Mouse (Mus musculus) kidney, embryonic 14.5 days (tissue): ENCODE data around the gene Elavl4. TPM values are rescaled to one million over a fixed set of nuclear protein-coding genes. Genes with fewer than 3 reads are reported as not detected.
A peak's percentile ranks its signal among the peaks of the same experiment; 100 is the strongest.

Experiments used
- ATAC-seq: fragments of 200-750 bp; cut with Nextera tagmentation; 2 replicates; pipeline ENCODE4 v1.8.0; 2017; ENCODE audit warnings: moderate number of reproducible peaks, mild to moderate bottlenecking, moderate TSS enrichment, moderate library complexity; ENCODE audit not compliant: low FRiP score, low TSS enrichment
- H3K27ac ChIP-seq: fragments of 300-500 bp; sonication (generic); 2 replicates; pipeline ENCODE4 v1.5.1; 2014; ENCODE audit warnings: low read depth, mild to moderate bottlenecking, low read length, moderate library complexity, mixed read lengths
- H3K27me3 ChIP-seq: fragments of 300-500 bp; sonication (generic); 2 replicates; pipeline ENCODE4 v1.6.1; 2014; ENCODE audit warnings: mild to moderate bottlenecking, low read length; ENCODE audit not compliant: control insufficient read depth, insufficient read depth
- H3K36me3 ChIP-seq: fragments of 300-500 bp; sonication (generic); 2 replicates; pipeline ENCODE4 v1.6.1; 2014; ENCODE audit warnings: low read length, mixed read lengths; ENCODE audit not compliant: control insufficient read depth, insufficient read depth
- H3K4me1 ChIP-seq: fragments of 300-500 bp; sonication (generic); 2 replicates; pipeline ENCODE4 v1.6.1; 2014; ENCODE audit warnings: low read length, mixed read lengths; ENCODE audit not compliant: control insufficient read depth, insufficient read depth
- H3K4me2 ChIP-seq: fragments of 300-500 bp; sonication (generic); replicated peaks from 2 replicates; pipeline ENCODE4 v1.6.1; 2014; ENCODE audit warnings: low read depth, mild to moderate bottlenecking, low read length
- H3K4me3 ChIP-seq: fragments of 300-500 bp; sonication (generic); 2 replicates; pipeline ENCODE4 v1.5.1; 2014; ENCODE audit warnings: mild to moderate bottlenecking, low read length
- H3K9ac ChIP-seq: fragments of 300-500 bp; sonication (generic); 2 replicates; pipeline ENCODE4 v1.6.1; 2014; ENCODE audit warnings: low read depth, mild to moderate bottlenecking, low read length, moderate library complexity
- H3K9me3 ChIP-seq: fragments of 300-500 bp; sonication (generic); 2 replicates; pipeline ENCODE4 v1.6.1; 2016; ENCODE audit warnings: low read length; ENCODE audit not compliant: control insufficient read depth
- WGBS: fragments of 180-500 bp; shearing (Covaris S2); extraction: QIAGEN DNeasy Blood & Tissue Kit; methylation state at CpG from one replicate; pipeline ENCODE4 v1.1.7; 2014; 5-methylcytosine and 5-hydroxymethylcytosine counted together
- polyA plus RNA-seq: library from polyadenylated mRNA; unstranded; fragments of >200 nt; fragmentation: Nextera tagmentation; extraction: Ambion mirVana; gene quantifications from 2 replicates; pipeline ENCODE4 v1.2.1, GENCODE M21; 2014

Gene Elavl4
- polyA plus RNA-seq, 1 experiment from 2014 or later: 17.4 TPM

DNA sequence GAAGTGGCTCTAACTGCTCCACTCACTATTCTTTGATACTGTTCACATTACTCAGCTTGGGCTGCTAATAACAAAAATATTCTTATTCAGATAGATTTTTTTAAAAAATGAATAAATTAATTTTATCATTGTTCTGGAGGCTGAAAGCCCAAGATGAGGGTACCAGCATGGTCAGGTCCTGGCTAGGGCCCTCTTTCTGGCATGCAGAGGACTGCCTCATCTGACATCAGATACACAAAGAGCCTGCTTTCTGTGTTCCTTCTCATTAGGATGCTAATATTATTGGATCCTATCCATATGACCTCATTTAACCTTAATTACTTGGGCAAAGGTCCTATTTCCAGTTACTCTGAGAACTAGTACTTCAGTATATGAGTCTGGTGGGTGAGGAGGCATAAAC is 108.8 kb downstream of the Elavl4 start:
- Histone ChIP-seq H3K27me3 (no peaks in the 10 kb centered on the region), H3K27ac (no peak overlapping the region), H3K9ac (no peak overlapping the region), H3K36me3 (no peaks in the 10 kb centered on the region), H3K4me1 (no peaks in the 10 kb centered on the region), H3K4me3 (no peak overlapping the region), H3K4me2 (no peak overlapping the region), H3K9me3 (no peaks in the 10 kb centered on the region)
- ATAC-seq: no peak

DNA sequence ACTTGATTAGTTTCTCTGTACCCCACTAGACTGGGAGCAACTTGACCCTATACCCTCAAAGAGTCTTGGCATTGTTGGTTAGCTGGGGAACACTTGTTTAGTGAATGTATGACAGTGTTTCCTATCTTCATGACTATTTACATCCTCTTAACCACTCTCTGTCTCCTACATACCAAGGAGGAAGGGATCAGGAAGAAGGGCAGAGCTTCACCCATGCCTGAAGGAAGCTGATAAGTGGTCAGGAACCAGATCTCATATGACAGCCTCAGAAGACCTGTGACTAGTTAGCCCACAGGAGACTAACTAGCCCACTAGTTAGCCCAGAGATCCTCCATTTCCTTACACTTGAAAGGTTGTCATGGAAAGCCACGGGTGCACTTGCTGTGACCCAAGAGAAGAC is 117.2 kb downstream of the Elavl4 start:
- no peak for ATAC-seq
- 85% methylated on average over 1 of the region's 1 CpGs for WGBS
- H3K4me2 ChIP-seq: no peak overlapping the region
- no peaks in the 10 kb centered on the region for H3K36me3 ChIP-seq
- no peaks in the 10 kb centered on the region for H3K27me3 ChIP-seq
- H3K9me3 ChIP-seq: no peaks in the 10 kb centered on the region
- no peak overlapping the region for H3K4me3 ChIP-seq
- H3K9ac ChIP-seq: no peak overlapping the region
- no peaks in the 10 kb centered on the region for H3K4me1 ChIP-seq
- H3K27ac ChIP-seq: no peak overlapping the region

- Histone ChIP-seq H3K4me3 (no peak overlapping the region), H3K27ac (no peak overlapping the region), H3K9me3 (no peaks in the 10 kb centered on the region), H3K27me3 (no peaks in the 10 kb centered on the region), H3K4me1 (no peaks in the 10 kb centered on the region), H3K36me3 (no peaks in the 10 kb centered on the region), H3K4me2 (no peak overlapping the region), H3K9ac (no peak overlapping the region)
- WGBS: 88% methylated on average over 3 of the region's 3 CpGs
- ATAC-seq: no peak
Observed at GRCm38 (mm10) chr4:110232327-110232726, 119.4 kb downstream of the Elavl4 start.

- Histone ChIP-seq H3K9ac (no peak overlapping the region), H3K9me3 (no peaks in the 10 kb centered on the region), H3K27me3 (no peaks in the 10 kb centered on the region), H3K27ac (no peak overlapping the region), H3K36me3 (no peaks in the 10 kb centered on the region), H3K4me1 (no peaks in the 10 kb centered on the region), H3K4me3 (no peak overlapping the region), H3K4me2 (no peak overlapping the region)
- WGBS: 78% methylated on average over 4 of the region's 4 CpGs
- ATAC-seq: no peak
Observed at GRCm38 (mm10) chr4:110231799-110232198, 119.9 kb downstream of the Elavl4 start.

GRCm38 (mm10) chr4:110229652-110230051 is 122.1 kb downstream of the Elavl4 start:
- Histone ChIP-seq H3K9ac (no peak overlapping the region), H3K9me3 (no peaks in the 10 kb centered on the region), H3K4me3 (no peak overlapping the region), H3K4me2 (no peak overlapping the region), H3K27me3 (no peaks in the 10 kb centered on the region), H3K36me3 (no peaks in the 10 kb centered on the region), H3K4me1 (no peaks in the 10 kb centered on the region), H3K27ac (no peak overlapping the region)
- ATAC-seq: no peak
- 94% methylated on average over 1 of the region's 1 CpGs for WGBS

DNA sequence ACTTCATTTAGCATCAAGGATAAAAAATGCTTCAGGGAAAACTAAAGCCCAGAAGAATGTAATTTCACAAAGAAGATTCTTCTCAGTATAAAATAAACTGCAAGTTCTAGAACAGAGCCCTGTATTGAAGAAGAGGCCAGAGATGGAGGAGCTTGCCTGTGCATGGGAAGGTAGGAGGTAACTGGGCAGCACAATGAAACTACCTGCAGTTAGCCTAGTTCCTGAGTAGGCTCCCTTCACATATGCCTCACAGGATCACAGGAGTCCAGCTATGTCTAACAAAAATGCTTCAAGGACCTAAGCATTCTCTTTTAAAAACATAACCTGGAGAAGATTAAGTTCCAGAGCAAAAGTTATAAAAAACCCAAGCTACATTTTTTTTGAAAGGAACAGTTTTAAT is 122.5 kb downstream of the Elavl4 start:
- Histone ChIP-seq H3K9ac (no peak overlapping the region), H3K27ac (no peak overlapping the region), H3K4me2 (no peak overlapping the region), H3K4me1 (no peaks in the 10 kb centered on the region), H3K4me3 (no peak overlapping the region), H3K36me3 (no peaks in the 10 kb centered on the region), H3K9me3 (no peaks in the 10 kb centered on the region), H3K27me3 (no peaks in the 10 kb centered on the region)
- no peak for ATAC-seq

DNA sequence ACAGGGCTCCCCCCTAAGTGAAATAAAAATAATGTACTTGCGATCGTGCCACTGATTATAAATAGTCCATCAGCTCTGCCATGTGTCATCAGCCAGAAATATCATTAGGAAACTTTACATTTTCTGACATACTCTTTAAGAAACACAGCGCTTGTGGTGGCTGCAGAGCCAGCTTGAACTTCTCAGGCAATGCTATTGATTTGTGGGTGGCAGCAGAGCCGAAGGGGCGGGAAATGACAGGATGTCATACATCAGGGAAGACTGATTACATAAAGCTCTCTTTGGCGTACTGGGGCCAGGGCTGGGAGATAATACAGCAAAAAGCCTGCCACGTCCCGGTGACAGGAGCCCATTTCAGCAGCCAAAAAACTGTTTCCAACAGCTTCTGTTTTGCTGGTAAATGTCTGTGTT is 124.1 kb downstream of the Elavl4 start:
- 45% methylated on average over 8 of the region's 8 CpGs for WGBS
- no peaks in the 10 kb centered on the region for H3K4me1 ChIP-seq
- no peaks in the 10 kb centered on the region for H3K27me3 ChIP-seq
- no peak overlapping the region for H3K4me2 ChIP-seq
- H3K9ac ChIP-seq: no peak overlapping the region
- H3K4me3 ChIP-seq: no peak overlapping the region
- H3K27ac ChIP-seq: no peak overlapping the region
- no peaks in the 10 kb centered on the region for H3K9me3 ChIP-seq
- no peak for ATAC-seq
- H3K36me3 ChIP-seq: no peaks in the 10 kb centered on the region

DNA sequence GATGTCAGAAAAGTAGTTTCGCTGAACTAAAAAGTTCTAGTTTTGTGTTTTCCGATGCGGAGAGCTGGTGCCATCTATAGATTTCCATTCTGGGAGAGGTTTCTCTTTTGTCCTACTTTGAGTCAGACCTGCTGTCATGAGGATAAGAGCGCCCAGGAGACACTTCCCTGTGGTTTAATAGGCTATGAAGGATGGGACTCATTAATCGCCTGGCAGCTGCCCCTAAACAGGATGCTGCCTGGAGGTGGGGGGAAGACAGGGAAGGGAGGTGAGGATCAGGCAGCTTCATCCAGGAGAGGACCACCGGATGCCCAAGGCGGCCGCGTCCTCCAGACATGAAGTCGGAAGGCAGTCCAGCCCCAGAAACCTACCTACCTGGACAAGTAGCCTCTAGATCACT is 126.2 kb downstream of the Elavl4 start:
- H3K27me3 ChIP-seq: no peaks in the 10 kb centered on the region
- H3K4me3 ChIP-seq: no peak overlapping the region
- no peak overlapping the region for H3K9ac ChIP-seq
- H3K27ac ChIP-seq: no peak overlapping the region
- no peaks in the 10 kb centered on the region for H3K36me3 ChIP-seq
- H3K4me1 ChIP-seq: no peaks in the 10 kb centered on the region
- no peak overlapping the region for H3K4me2 ChIP-seq
- H3K9me3 ChIP-seq: no peaks in the 10 kb centered on the region
- 44% methylated on average over 10 of the region's 10 CpGs for WGBS
- ATAC-seq: peak; percentile 78; the same call in 1 of the 2 replicates

- no peak for ATAC-seq
- Histone ChIP-seq H3K36me3 (no peaks in the 10 kb centered on the region), H3K4me3 (no peak overlapping the region), H3K9ac (no peak overlapping the region), H3K9me3 (no peaks in the 10 kb centered on the region), H3K4me1 (no peaks in the 10 kb centered on the region), H3K27ac (no peak overlapping the region), H3K27me3 (no peaks in the 10 kb centered on the region), H3K4me2 (no peak overlapping the region)
- WGBS: 90% methylated on average over 5 of the region's 5 CpGs
Observed at GRCm38 (mm10) chr4:110218819-110219218, 132.9 kb downstream of the Elavl4 start.

DNA sequence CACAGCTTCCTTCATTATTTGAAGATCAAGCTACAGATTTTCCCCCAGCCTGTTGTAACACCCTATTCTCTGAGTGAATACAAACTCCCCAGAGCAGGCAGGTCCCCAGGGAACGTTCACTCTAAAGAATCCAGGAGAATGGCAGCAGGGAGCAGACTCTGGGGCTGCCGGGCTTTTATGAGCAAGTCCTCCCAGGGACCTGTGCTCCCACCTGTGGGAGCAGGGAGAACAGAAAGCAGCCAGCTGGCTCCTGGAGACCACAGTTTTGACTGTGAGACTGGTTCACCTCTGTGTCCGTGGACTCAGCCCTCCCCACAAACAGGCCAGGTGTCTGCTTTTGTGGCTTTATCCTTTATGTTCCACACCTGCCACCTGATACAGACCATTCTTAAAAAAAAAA is 134.2 kb downstream of the Elavl4 start:
- 51% methylated on average over 3 of the region's 3 CpGs for WGBS
- Histone ChIP-seq H3K4me1 (no peaks in the 10 kb centered on the region), H3K4me3 (no peak overlapping the region), H3K27me3 (no peaks in the 10 kb centered on the region), H3K36me3 (no peaks in the 10 kb centered on the region), H3K4me2 (no peak overlapping the region), H3K27ac (no peak overlapping the region), H3K9me3 (no peaks in the 10 kb centered on the region), H3K9ac (no peak overlapping the region)
- no peak for ATAC-seq
